9 mouse cellular contexts compared by ENCODE assay signal in the genomic region with DNA sequence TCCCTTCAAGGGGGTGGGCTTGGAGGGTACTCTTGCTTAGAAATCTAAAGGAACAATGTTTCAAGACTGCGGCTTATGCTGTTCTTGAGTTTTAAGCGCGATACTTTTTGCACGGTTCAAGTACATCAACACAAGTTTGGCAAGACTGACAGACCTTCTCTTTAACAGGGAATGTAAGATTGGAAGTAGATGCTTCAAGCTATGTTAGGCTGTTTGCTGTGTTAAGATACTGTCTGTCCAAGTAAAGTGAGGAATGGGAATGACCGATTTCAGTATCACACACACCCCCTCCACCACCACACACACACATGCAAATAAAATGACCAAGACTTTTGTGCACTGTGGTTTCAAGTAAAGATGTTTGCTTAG. TPM values are rescaled to one million over a fixed set of nuclear protein-coding genes. Genes with fewer than 3 reads are reported as not detected.
A peak's percentile ranks its signal among the peaks of the same experiment; 100 is the strongest.
DNase-seq lines count a peak whose midpoint lies in the region; ATAC-seq and TF ChIP-seq lines count a peak whose summit lies in the region.
"Had no signal": no experiment of that assay in that cellular context is flagged by ENCODE, and none has a peak within 500 bp of the region (broad histone marks: within the 10 kb centered on the region; RNA-seq: fewer than 3 reads in every experiment).

No protein-coding gene starts in this region.

- ATAC-seq in megakaryocyte, adult 5-6 weeks (ENCODE audit: poor library complexity, severe bottlenecking) = no peak
- peak; percentile 37 for ATAC-seq in liver, embryonic 11.5 days (replicated peaks; ENCODE audit: low FRiP score)
- ATAC-seq in stomach, embryonic 15.5 days (ENCODE audit: insufficient read depth, low FRiP score, low read depth) = no peak

- peak overlapping the region; percentile 61 for H3K9ac ChIP-seq in liver, embryonic 11.5 days (ENCODE audit: low read depth, low read length)
- H3K9ac ChIP-seq in stomach, embryonic 15.5 days = no peak overlapping the region

- H3K36me3 ChIP-seq in megakaryocyte, embryonic 14.5 days (replicated peaks; ENCODE audit: low read length) = no peaks in the 10 kb centered on the region
- H3K36me3 ChIP-seq in liver, embryonic 11.5 days (ENCODE audit: control insufficient read depth, insufficient read depth, low read length) = no peaks in the 10 kb centered on the region
- no peaks in the 10 kb centered on the region for H3K36me3 ChIP-seq in stomach, embryonic 15.5 days

- DNase-seq in cerebellum, adult 2 months = no peak
- DNase-seq in cerebellum, adult 9-10 months = no peak
- DNase-seq in liver, embryonic 11.5 days (ENCODE audit: low spot score) = no peak
- no peak for DNase-seq in Muller cell, postnatal 12 days (ENCODE audit: inconsistent ontology term)
- DNase-seq in left cerebral cortex, adult 8-10 months (ENCODE audit: low spot score in 2 of 2) = no peak

- H3K4me2 ChIP-seq in liver, embryonic 11.5 days = peak overlapping the region; percentile 79
- peak overlapping the region; percentile 89 for H3K4me2 ChIP-seq in stomach, embryonic 15.5 days

- no peak for TF ChIP-seq CTCF in cerebellum, adult 2 months (IDR thresholded peaks at IDR 0.05; ENCODE audit: borderline replicate concordance, insufficient read depth, low read depth, low read length)

- H3K27me3 ChIP-seq in cerebellum, adult 2 months (ENCODE audit: control insufficient read depth, insufficient read depth, low read length) = no peaks in the 10 kb centered on the region
- H3K27me3 ChIP-seq in megakaryocyte, embryonic 14.5 days (replicated peaks) = peaks cover 23% of the 10 kb centered on the region
- 0 out of 2 replicates have a peak, but pooled peaks cover 3% of the 10 kb centered on the region for H3K27me3 ChIP-seq in liver, embryonic 11.5 days (replicated peaks; ENCODE audit: control insufficient read depth, insufficient read depth, low read length)
- H3K27me3 ChIP-seq in stomach, embryonic 15.5 days (replicated peaks) = no peaks in the 10 kb centered on the region

- WGBS in cerebellum, adult 2 months = under 1% methylated on average over 5 of the region's 5 CpGs
- WGBS in liver, embryonic 11.5 days = 11% methylated on average over 5 of the region's 5 CpGs
- 7% methylated on average over 5 of the region's 5 CpGs for WGBS in stomach, embryonic 15.5 days

- peak overlapping the region; percentile 86 for H3K4me3 ChIP-seq in cerebellum, adult 2 months (replicated peaks; ENCODE audit: insufficient read depth, low read depth, low read length)
- peak overlapping the region; percentile 91 for H3K4me3 ChIP-seq in megakaryocyte, embryonic 14.5 days (replicated peaks)
- peak overlapping the region; percentile 56 for H3K4me3 ChIP-seq in liver, embryonic 11.5 days (ENCODE audit: low read depth, low read length)
- peak overlapping the region; percentile 62 for H3K4me3 ChIP-seq in stomach, embryonic 15.5 days (replicated peaks)

- no peak for TF ChIP-seq POLR2A in cerebellum, adult 2 months (IDR thresholded peaks at IDR 0.05; ENCODE audit: borderline replicate concordance, insufficient read depth, low read length)

- H3K27ac ChIP-seq in cerebellum, adult 2 months (ENCODE audit: insufficient read depth, low read length) = no peak overlapping the region
- no peak overlapping the region for H3K27ac ChIP-seq in liver, embryonic 11.5 days (ENCODE audit: low read depth, low read length)
- no peak overlapping the region for H3K27ac ChIP-seq in stomach, embryonic 15.5 days

- H3K9me3 ChIP-seq in megakaryocyte, embryonic 14.5 days = no peaks in the 10 kb centered on the region
- no peaks in the 10 kb centered on the region for H3K9me3 ChIP-seq in liver, embryonic 11.5 days (ENCODE audit: control insufficient read depth, low read length)
- H3K9me3 ChIP-seq in stomach, embryonic 15.5 days = no peaks in the 10 kb centered on the region

- no peaks in the 10 kb centered on the region for H3K4me1 ChIP-seq in cerebellum, adult 2 months (ENCODE audit: control insufficient read depth, insufficient read depth, low read length)
- H3K4me1 ChIP-seq in megakaryocyte, embryonic 14.5 days = peaks cover 12% of the 10 kb centered on the region
- H3K4me1 ChIP-seq in liver, embryonic 11.5 days (replicated peaks; ENCODE audit: control insufficient read depth, insufficient read depth, low read length) = no peaks in the 10 kb centered on the region
- H3K4me1 ChIP-seq in stomach, embryonic 15.5 days = no peaks in the 10 kb centered on the region

RNA-seq across cellular contexts. Expression of a gene that starts 0.3 kb away (rescaled TPM):
- 69.5 and 72.4 TPM in 2 replicates for polyA plus RNA-seq in cerebellum, adult 2 months (2012; rRNA removed)
- not detected in 2 replicates for polyA plus RNA-seq in megakaryocyte, embryonic 14.5 days (2012; ENCODE audit: insufficient read depth, low replicate concordance)
- total RNA-seq in megakaryocyte, adult 5-6 weeks (2015) = not detected in 2 replicates
- not detected in 2 replicates for total RNA-seq in megakaryocyte, adult 5-6 weeks (2017)
- polyA plus RNA-seq in liver, embryonic 11.5 days (2014; fragmentation: Nextera tagmentation; extraction: Ambion mirVana) = 1.7 and 3.2 TPM in 2 replicates
- 31.2 and 34.8 TPM in 2 replicates for polyA plus RNA-seq in stomach, embryonic 15.5 days (2015; fragmentation: Nextera tagmentation; extraction: Ambion mirVana)
- total RNA-seq in left cerebral cortex, adult 8-10 months (2022) = 10 to 100 TPM; 74.0 to 92.1 (median 86.7) TPM
- total RNA-seq: neutrophil, adult 5-6 weeks had no signal

RNA-seq across cellular contexts. Expression of a gene that starts 45.5 kb away (rescaled TPM):
- 3.7 and 4.8 TPM in 2 replicates for polyA plus RNA-seq in cerebellum, adult 2 months (2012; rRNA removed)
- polyA plus RNA-seq in megakaryocyte, embryonic 14.5 days (2012; ENCODE audit: insufficient read depth, low replicate concordance) = not detected in 2 replicates
- not detected in 2 replicates for total RNA-seq in megakaryocyte, adult 5-6 weeks (2015)
- total RNA-seq in megakaryocyte, adult 5-6 weeks (2017) = not detected in 2 replicates
- polyA plus RNA-seq in liver, embryonic 11.5 days (2014; fragmentation: Nextera tagmentation; extraction: Ambion mirVana) = not detected in 2 replicates
- 0.09 and 0.13 TPM in 2 replicates for polyA plus RNA-seq in stomach, embryonic 15.5 days (2015; fragmentation: Nextera tagmentation; extraction: Ambion mirVana)
- 10 to 100 TPM; 21.6 to 24.3 (median 23.9) TPM for total RNA-seq in left cerebral cortex, adult 8-10 months (2022)
- total RNA-seq: neutrophil, adult 5-6 weeks had no signal
